Mouse (Mus musculus) layer of hippocampus, adult 2 months (tissue): Measurements from ENCODE around the gene Acsm5. TPM values are rescaled to one million over a fixed set of nuclear protein-coding genes. Genes with fewer than 3 reads are reported as not detected.
"Not testable (repeated sequence)": the region's sequence is repeated elsewhere in the genome, so short reads cannot be mapped to it uniquely, and the experiment has no call there.

Experiments
- DNase-seq, 2 experiments: peaks; one replicate each; pipeline ENCODE4 v3.0.0; 2022; ENCODE audit warnings: low spot score in 2 of 2
- H3K27ac ChIP-seq: fragments of 200-600 bp; 2 replicates; pipeline ENCODE4 v1.8.1; 2022
- H3K4me3 ChIP-seq: fragments of 200-600 bp; 2 replicates; pipeline ENCODE4 v1.8.1; 2022; ENCODE audit warnings: mild to moderate bottlenecking
- CTCF ChIP-seq: fragments of 200-600 bp; conservative IDR thresholded peaks from 2 replicates; pipeline ENCODE4 v1.8.1; 2022; ENCODE audit warnings: antibody characterized with exemption, mild to moderate bottlenecking, moderate library complexity
- total RNA-seq, 2 experiments: library from RNA; stranded (reverse); gene quantifications; 2 replicates each; pipeline ENCODE4 v1.2.3; 2021

Acsm5 gene
- total RNA-seq, 2 experiments from 2014 or later, result 0.41 to 0.56 TPM

GRCm38 (mm10) chr7:119561441-119561840 is 42.2 kb downstream of the Acsm5 start:
- TF ChIP-seq CTCF, result no peak
- DNase-seq, result no peak
- H3K27ac ChIP-seq, result no peak overlapping the region

DNA sequence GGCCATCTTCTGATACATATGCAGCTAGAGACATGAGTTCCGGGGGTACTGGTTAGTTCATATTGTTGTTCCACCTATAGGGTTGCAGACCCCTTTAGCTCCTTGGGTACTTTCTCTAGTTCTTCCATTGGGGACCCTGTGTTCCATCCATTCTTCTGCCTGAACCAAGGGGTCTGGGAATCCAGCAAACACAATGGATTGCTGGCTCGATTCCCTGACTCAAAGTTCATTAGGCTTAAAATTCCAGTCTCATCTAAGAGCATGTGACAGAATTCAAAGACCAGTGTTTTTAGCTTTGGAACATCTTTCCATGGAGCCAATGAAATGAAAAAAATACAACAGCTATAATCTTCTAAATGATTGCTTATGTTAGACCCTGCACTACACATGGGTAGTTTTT is 43.2 kb downstream of the Acsm5 start:
- not testable (repeated sequence) for H3K27ac ChIP-seq, DNase-seq, H3K4me3 ChIP-seq

More at GRCm38 (mm10) chr7:119561441-119561840, 42.2 kb downstream of the Acsm5 start:
- no peak overlapping the region for H3K4me3 ChIP-seq

DNA sequence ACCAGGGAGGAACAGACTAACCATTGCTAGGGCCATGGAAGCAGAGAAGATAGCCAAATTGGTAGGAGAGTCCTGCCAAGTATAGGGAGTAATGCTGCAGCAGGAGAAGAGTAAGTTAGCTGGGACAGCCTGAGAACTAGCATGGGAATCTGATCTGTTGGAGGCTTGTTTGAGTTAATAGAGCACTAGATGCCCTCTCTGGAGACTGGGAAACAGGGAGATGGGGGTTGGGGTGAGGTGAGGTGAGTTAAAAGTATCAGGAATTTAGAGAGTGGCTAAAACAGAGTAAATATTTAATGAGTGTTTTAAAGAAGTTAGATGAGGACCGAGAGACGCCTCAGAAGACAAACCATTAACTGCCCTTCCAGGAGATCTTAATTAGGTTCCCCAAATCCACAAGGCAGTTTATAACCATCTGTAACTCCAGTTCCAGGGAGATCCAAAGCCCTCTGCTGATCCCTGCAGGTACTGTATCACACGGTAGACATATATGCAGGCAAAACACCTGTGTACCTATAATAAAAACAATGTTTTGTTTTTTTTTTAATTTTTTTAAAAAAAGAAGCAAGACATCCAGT is 75.4 kb downstream of the Acsm5 start:
- DNase-seq, result no peak
- Histone ChIP-seq H3K4me3 (no peak overlapping the region), H3K27ac (no peak overlapping the region)
- TF ChIP-seq CTCF, result no peak

Other genes starting within 250 kb of the Acsm5 start
- gene Gp2, start 60.2 kb upstream of the Acsm5 start, total RNA-seq, result not detected
- gene Umod, start 40.2 kb upstream of the Acsm5 start, total RNA-seq, result not detected
- gene Pdilt, start 4.0 kb downstream of the Acsm5 start, total RNA-seq, result not detected
- gene Acsm2, start 34.9 kb downstream of the Acsm5 start, total RNA-seq, result not detected
- gene Acsm1, start 87.6 kb downstream of the Acsm5 start, total RNA-seq, result not detected
- gene Acsm4, start 170.6 kb downstream of the Acsm5 start, total RNA-seq, result not detected
- gene Thumpd1, start 201.3 kb downstream of the Acsm5 start, total RNA-seq, result 10 to 100 TPM; 44.9 to 49.2 TPM
- under 1 TPM in 1 of 2 experiments, not detected in 1; 0.12 TPM for gene Acsm3, start 241.5 kb downstream of the Acsm5 start, total RNA-seq